Mouse (Mus musculus) C2C12 (cell line): ENCODE data around the gene Gm49396.

Experiments used
- CEBPB ChIP-seq: IDR thresholded peaks from one replicate; pipeline ENCODE4 v1.6.1; 2011; ENCODE audit warnings: low read depth, mild to moderate bottlenecking, control low read depth, moderate library complexity
- CTCF ChIP-seq: IDR thresholded peaks from one replicate; pipeline ENCODE4 v1.5.1; 2011; ENCODE audit not compliant: control insufficient read depth, insufficient read depth, insufficient read length
- MAX ChIP-seq: IDR thresholded peaks from one replicate; pipeline ENCODE4 v1.6.1; 2011; ENCODE audit warnings: mild to moderate bottlenecking, control low read depth
- MYOD1 ChIP-seq: IDR thresholded peaks from one replicate; pipeline ENCODE4 v1.6.1; 2011; ENCODE audit warnings: low read depth; ENCODE audit not compliant: control insufficient read depth, insufficient read length
- USF1 ChIP-seq: IDR thresholded peaks from one replicate; pipeline ENCODE4 v1.6.1; 2011; ENCODE audit warnings: low read depth, mild to moderate bottlenecking, control low read depth, moderate library complexity

DNA sequence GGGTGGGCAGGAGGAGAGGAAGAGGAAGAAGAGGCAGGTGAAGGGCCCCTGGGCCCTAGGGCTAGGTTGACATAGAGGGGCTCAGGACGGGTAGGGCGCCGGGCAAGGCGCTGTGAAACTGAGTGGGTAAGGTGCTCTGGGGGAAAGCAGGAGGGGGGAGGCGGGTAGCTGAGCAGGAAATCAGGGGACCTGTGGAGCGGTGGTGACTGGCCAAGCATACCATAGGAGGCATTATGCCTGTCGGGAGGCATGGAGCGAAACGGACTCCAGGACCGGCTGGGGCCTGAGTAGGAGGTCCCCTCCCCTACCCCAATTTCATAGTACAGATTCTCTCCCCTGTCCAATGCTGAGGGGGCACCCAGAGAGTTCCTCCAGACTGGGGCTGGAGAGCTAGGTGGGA, 40.3 kb upstream of the Gm49396 start:
- no peak for TF ChIP-seq CTCF
- no peak for TF ChIP-seq USF1
- TF ChIP-seq MYOD1 = no peak
- TF ChIP-seq CEBPB = no peak
- no peak for TF ChIP-seq MAX
